ENCODE assay signal across 27 mouse cellular contexts in genomic region chr4:103273021-103273420, GRCm38 (mm10). TPM values are rescaled to one million over a fixed set of nuclear protein-coding genes. Genes with fewer than 3 reads are reported as not detected.
DNase-seq lines count a peak whose midpoint lies in the region; ATAC-seq and TF ChIP-seq lines count a peak whose summit lies in the region.
"Had no signal": no experiment of that assay in that cellular context is flagged by ENCODE, and none has a peak within 500 bp of the region (broad histone marks: within the 10 kb centered on the region; RNA-seq: fewer than 3 reads in every experiment).

No protein-coding gene starts in this region.

- ATAC-seq in heart, embryonic 12.5 days (ENCODE audit: insufficient number of reproducible peaks, low FRiP score): no peak
- ATAC-seq: forebrain, embryonic 16.5 days; intestine, embryonic 16.5 days; Patski had no signal

- H3K27me3 ChIP-seq in heart, embryonic 12.5 days (replicated peaks): no peaks in the 10 kb centered on the region
- no peaks in the 10 kb centered on the region for H3K27me3 ChIP-seq in E14TG2a.4 (ENCODE audit: insufficient read depth, low read length)
- H3K27me3 ChIP-seq: CH12.LX; embryonic facial prominence, embryonic 13.5 days; forebrain, embryonic 12.5 days; hindbrain, embryonic 15.5 days; Patski had no signal

- H3K4me2 ChIP-seq in heart, embryonic 12.5 days: peak overlapping the region; percentile 24
- H3K4me2 ChIP-seq: embryonic facial prominence, embryonic 13.5 days; forebrain, embryonic 12.5 days; hindbrain, embryonic 15.5 days had no signal

- H3K27ac ChIP-seq in heart, embryonic 12.5 days (ENCODE audit: poor library complexity, severe bottlenecking): no peak overlapping the region
- H3K27ac ChIP-seq: embryonic facial prominence, embryonic 13.5 days; forebrain, embryonic 12.5 days; hindbrain, embryonic 15.5 days had no signal

- H3K36me3 ChIP-seq in heart, embryonic 12.5 days: no peaks in the 10 kb centered on the region
- no peaks in the 10 kb centered on the region for H3K36me3 ChIP-seq in E14TG2a.4 (ENCODE audit: insufficient read depth, low read length)
- H3K36me3 ChIP-seq: embryonic facial prominence, embryonic 13.5 days; forebrain, embryonic 12.5 days; hindbrain, embryonic 15.5 days had no signal

- intact Hi-C loops in heart, postnatal 10 days (cut with DNase I): no loop called here
- intact Hi-C loops in left cerebral cortex, postnatal 10 days (cut with DNase I): no loop called here

- no peak overlapping the region for H3K9ac ChIP-seq in heart, embryonic 12.5 days
- H3K9ac ChIP-seq: embryonic facial prominence, embryonic 13.5 days; forebrain, embryonic 12.5 days; hindbrain, embryonic 15.5 days had no signal

- no peak for TF ChIP-seq CTCF in E14TG2a.4 (conservative IDR thresholded peaks at IDR 0.05; ENCODE audit: low read length)

- 56% methylated on average over 7 of the region's 8 CpGs for WGBS in heart, embryonic 12.5 days

- no peak for DNase-seq in heart, postnatal 10 days
- peak; percentile 64 for DNase-seq in ES-CJ7 (ENCODE audit: low read depth, low spot score)
- DNase-seq in ZHBTc4 (ENCODE audit: low read depth, low spot score): peak; percentile 72
- DNase-seq in left cerebral cortex, postnatal 10 days (ENCODE audit: extremely low spot score in 1 of 2, low spot score in 2 of 2): no peak
- no peak for DNase-seq in cerebellum, adult 18-20 months
- DNase-seq: adrenal gland, postnatal 10 days; cerebellum, adult 11 months; cerebellum, adult 9-10 months; cerebellum, postnatal 25 days; gastrocnemius, postnatal 10 days; kidney, adult 2 months had no signal

- H3K4me1 ChIP-seq in heart, embryonic 12.5 days (replicated peaks): no peaks in the 10 kb centered on the region
- H3K4me1 ChIP-seq in E14TG2a.4 (replicated peaks; ENCODE audit: low read depth, low read length): peaks cover 7% of the 10 kb centered on the region
- H3K4me1 ChIP-seq: embryonic facial prominence, embryonic 13.5 days; forebrain, embryonic 12.5 days; hindbrain, embryonic 15.5 days had no signal

- no peak overlapping the region for H3K4me3 ChIP-seq in heart, embryonic 12.5 days
- peak overlapping the region; percentile 76 for H3K4me3 ChIP-seq in E14TG2a.4 (replicated peaks; ENCODE audit: low read length)
- H3K4me3 ChIP-seq: embryonic facial prominence, embryonic 13.5 days; forebrain, embryonic 12.5 days; hindbrain, embryonic 15.5 days had no signal

- H3K9me3 ChIP-seq in heart, embryonic 12.5 days (replicated peaks): no peaks in the 10 kb centered on the region
- no peaks in the 10 kb centered on the region for H3K9me3 ChIP-seq in E14TG2a.4 (ENCODE audit: low read length)
- H3K9me3 ChIP-seq: embryonic facial prominence, embryonic 13.5 days; forebrain, embryonic 12.5 days; hindbrain, embryonic 15.5 days had no signal

RNA-seq across cellular contexts. Expression of gene 4921539E11Rik, which starts 17.6 kb away (rescaled TPM):
- not detected in 2 replicates for polyA plus RNA-seq in heart, embryonic 12.5 days (2016; fragmentation: Nextera tagmentation; extraction: Ambion mirVana)
- not detected for total RNA-seq in heart, postnatal 10 days (2021)
- not detected for total RNA-seq in left cerebral cortex, postnatal 10 days (2021)
- total RNA-seq: adrenal gland, postnatal 10 days; adrenal gland, postnatal 4 days; CH12.LX; gastrocnemius, postnatal 10 days; gastrocnemius, postnatal 4 days; heart, postnatal 25 days had no signal
- polyA plus RNA-seq: brain, embryonic 14.5 days; cortical plate, adult 2 months; embryonic facial prominence, embryonic 13.5 days; forebrain, embryonic 16.5 days; frontal cortex, adult 2 months; heart, embryonic 14.5 days; hindbrain, embryonic 15.5 days; intestine, embryonic 16.5 days; kidney, adult 2 months; Patski had no signal

RNA-seq across cellular contexts. Expression of gene Oma1, which starts 40.6 kb away (rescaled TPM):
- 20.4 and 21.1 TPM in 2 replicates for polyA plus RNA-seq in heart, embryonic 12.5 days (2016; fragmentation: Nextera tagmentation; extraction: Ambion mirVana)
- 10 to 100 TPM; 16.4 to 18.0 TPM for total RNA-seq in heart, postnatal 10 days (2021)
- total RNA-seq in left cerebral cortex, postnatal 10 days (2021): 1 to 10 TPM; 6.9 to 7.7 TPM

RNA-seq across cellular contexts. Expression of gene Slc35d1, which starts 58.1 kb away (rescaled TPM):
- polyA plus RNA-seq in heart, embryonic 12.5 days (2016; fragmentation: Nextera tagmentation; extraction: Ambion mirVana): 9.2 and 10.8 TPM in 2 replicates
- total RNA-seq in heart, postnatal 10 days (2021): 1 to 10 TPM; 6.9 to 10.0 TPM
- 10 to 100 TPM; 12.0 to 13.4 TPM for total RNA-seq in left cerebral cortex, postnatal 10 days (2021)

Comparison
In these comparisons a context has a peak if more than half of its experiments do, and no peak if none do; other contexts are left out.
1. DNase-seq: peak in ES-CJ7 (single experiment) and ZHBTc4 (single experiment); none in heart, postnatal 10 days (0 of 2), left cerebral cortex, postnatal 10 days (0 of 2) and cerebellum, adult 18-20 months (0 of 2).